Mouse (Mus musculus) lung, postnatal 0 days (tissue): Measurements from ENCODE around the gene Rtn4rl2.

ENCODE experiments used
- CTCF ChIP-seq: IDR thresholded peaks from 2 replicates; pipeline ENCODE4 v1.5.1; 2016; ENCODE audit warnings: antibody characterized with exemption, mild to moderate bottlenecking
- EP300 ChIP-seq: IDR thresholded peaks from 2 replicates; pipeline ENCODE4 v1.6.1; 2016; ENCODE audit warnings: antibody characterized with exemption, mild to moderate bottlenecking, control low read depth

GRCm38 (mm10) chr2:84841905-84842304 is 44.6 kb downstream of the Rtn4rl2 start:
- no peak for TF ChIP-seq CTCF
- no peak for TF ChIP-seq EP300
